ENCODE assay signal across 8 mouse cellular contexts in genomic region chr11:109470921-109471861, GRCm38 (mm10). TPM values are rescaled to one million over a fixed set of nuclear protein-coding genes. Genes with fewer than 3 reads are reported as not detected.
DNase-seq lines count a peak whose midpoint lies in the region; ATAC-seq and TF ChIP-seq lines count a peak whose summit lies in the region.

No protein-coding gene starts in this region.

- H3K4me1 ChIP-seq in embryonic facial prominence, embryonic 12.5 days: peaks cover 16% of the 10 kb centered on the region
- peaks cover 8% of the 10 kb centered on the region; the same call in 1 of the 2 replicates for H3K4me1 ChIP-seq in kidney, embryonic 14.5 days (ENCODE audit: control insufficient read depth, insufficient read depth, low read length)
- H3K4me1 ChIP-seq in midbrain, embryonic 15.5 days: peaks cover 17% of the 10 kb centered on the region

- peak overlapping the region; percentile 91 for H3K4me2 ChIP-seq in embryonic facial prominence, embryonic 12.5 days (replicated peaks)
- H3K4me2 ChIP-seq in kidney, embryonic 14.5 days (replicated peaks; ENCODE audit: low read depth, low read length): peak overlapping the region; percentile 84
- peak overlapping the region; percentile 74 for H3K4me2 ChIP-seq in midbrain, embryonic 15.5 days

- H3K27me3 ChIP-seq in embryonic facial prominence, embryonic 12.5 days: peaks cover 17% of the 10 kb centered on the region
- H3K27me3 ChIP-seq in kidney, embryonic 14.5 days (ENCODE audit: control insufficient read depth, insufficient read depth, low read length): no peaks in the 10 kb centered on the region; the same call in none of the 2 replicates
- peaks cover 9% of the 10 kb centered on the region for H3K27me3 ChIP-seq in midbrain, embryonic 15.5 days (replicated peaks)

- DNase-seq in left cerebral cortex, adult 2 months (ENCODE audit: extremely low spot score in 1 of 2, low spot score in 2 of 2): no peak
- no peak for DNase-seq in left cerebral cortex, adult 18-20 months (ENCODE audit: low spot score in 2 of 2)
- DNase-seq in layer of hippocampus, postnatal 36 days: no peak
- no peak for DNase-seq in right cerebral cortex, postnatal 14 days
- DNase-seq in ovary, postnatal 10 days (ENCODE audit: low spot score): no peak

- 31% methylated on average over 15 of the region's 15 CpGs for WGBS in embryonic facial prominence, embryonic 12.5 days
- 21% methylated on average over 15 of the region's 15 CpGs for WGBS in kidney, embryonic 14.5 days
- WGBS in midbrain, embryonic 15.5 days: 37% methylated on average over 15 of the region's 15 CpGs

- no peaks in the 10 kb centered on the region for H3K36me3 ChIP-seq in embryonic facial prominence, embryonic 12.5 days
- no peaks in the 10 kb centered on the region for H3K36me3 ChIP-seq in kidney, embryonic 14.5 days (ENCODE audit: control insufficient read depth, insufficient read depth, low read length)
- no peaks in the 10 kb centered on the region for H3K36me3 ChIP-seq in midbrain, embryonic 15.5 days (replicated peaks)

- intact Hi-C loops in left cerebral cortex, adult 2 months (cut with DNase I): no loop called here

- no peak overlapping the region for H3K9ac ChIP-seq in embryonic facial prominence, embryonic 12.5 days
- H3K9ac ChIP-seq in kidney, embryonic 14.5 days (ENCODE audit: low read depth, low read length): peak overlapping the region; percentile 80; the same call in 1 of the 2 replicates
- no peak overlapping the region for H3K9ac ChIP-seq in midbrain, embryonic 15.5 days

- TF ChIP-seq CTCF in left cerebral cortex, adult 2 months (IDR thresholded peaks at IDR 0.05): no peak

- H3K27ac ChIP-seq in left cerebral cortex, adult 2 months: no peak overlapping the region
- no peak overlapping the region for H3K27ac ChIP-seq in embryonic facial prominence, embryonic 12.5 days
- H3K27ac ChIP-seq in kidney, embryonic 14.5 days (ENCODE audit: low read depth, low read length): no peak overlapping the region
- no peak overlapping the region for H3K27ac ChIP-seq in midbrain, embryonic 15.5 days

- peak overlapping the region; percentile 75 for H3K4me3 ChIP-seq in left cerebral cortex, adult 2 months
- peak overlapping the region; percentile 70 for H3K4me3 ChIP-seq in embryonic facial prominence, embryonic 12.5 days
- peak overlapping the region; percentile 63 for H3K4me3 ChIP-seq in kidney, embryonic 14.5 days (ENCODE audit: low read length)
- H3K4me3 ChIP-seq in midbrain, embryonic 15.5 days: 0 out of 2 replicates have a peak overlapping the region, but pooled peaks have one; percentile 61

- no peak for ATAC-seq in embryonic facial prominence, embryonic 12.5 days (ENCODE audit: insufficient number of reproducible peaks, insufficient read depth, low FRiP score, low TSS enrichment)
- ATAC-seq in kidney, embryonic 14.5 days (ENCODE audit: low FRiP score, low TSS enrichment): no peak
- ATAC-seq in midbrain, embryonic 15.5 days (replicated peaks): no peak

- H3K9me3 ChIP-seq in embryonic facial prominence, embryonic 12.5 days: no peaks in the 10 kb centered on the region
- no peaks in the 10 kb centered on the region for H3K9me3 ChIP-seq in kidney, embryonic 14.5 days (ENCODE audit: control insufficient read depth, low read length)
- no peaks in the 10 kb centered on the region for H3K9me3 ChIP-seq in midbrain, embryonic 15.5 days

RNA-seq across cellular contexts. Expression of gene Arsg, which starts 2.0 kb away (rescaled TPM):
- 10 to 100 TPM; 10.2 to 11.1 TPM for total RNA-seq in left cerebral cortex, adult 2 months (2021)
- total RNA-seq in left cerebral cortex, adult 18-20 months (2021): 10 to 100 TPM; 12.0 to 14.7 TPM
- 2.4 and 2.7 TPM in 2 replicates for polyA plus RNA-seq in embryonic facial prominence, embryonic 12.5 days (2016; fragmentation: Nextera tagmentation; extraction: Ambion mirVana)
- 2.2 and 6.1 TPM in 2 replicates for polyA plus RNA-seq in kidney, embryonic 14.5 days (2014; fragmentation: Nextera tagmentation; extraction: Ambion mirVana)
- 3.7 and 5.0 TPM in 2 replicates for polyA plus RNA-seq in midbrain, embryonic 15.5 days (2015; fragmentation: Nextera tagmentation; extraction: Ambion mirVana)
- 10 to 100 TPM in 1 of 2 experiments, 1 to 10 TPM in 1; 9.6 to 12.2 TPM for total RNA-seq in layer of hippocampus, postnatal 36 days (2021)

RNA-seq across cellular contexts. Expression of gene Slc16a6, which starts 2.2 kb away (rescaled TPM):
- 10 to 100 TPM; 11.6 to 12.3 TPM for total RNA-seq in left cerebral cortex, adult 2 months (2021)
- 10 to 100 TPM in 1 of 2 experiments, 1 to 10 TPM in 1; 8.9 to 11.3 TPM for total RNA-seq in left cerebral cortex, adult 18-20 months (2021)
- 3.5 and 3.7 TPM in 2 replicates for polyA plus RNA-seq in embryonic facial prominence, embryonic 12.5 days (2016; fragmentation: Nextera tagmentation; extraction: Ambion mirVana)
- 9.7 and 11.8 TPM in 2 replicates for polyA plus RNA-seq in kidney, embryonic 14.5 days (2014; fragmentation: Nextera tagmentation; extraction: Ambion mirVana)
- polyA plus RNA-seq in midbrain, embryonic 15.5 days (2015; fragmentation: Nextera tagmentation; extraction: Ambion mirVana): 4.1 and 4.3 TPM in 2 replicates
- 1 to 10 TPM; 5.2 to 6.2 TPM for total RNA-seq in layer of hippocampus, postnatal 36 days (2021)

RNA-seq across cellular contexts. Expression of gene Amz2, which starts 45.4 kb away (rescaled TPM):
- 10 to 100 TPM; 49.5 TPM for total RNA-seq in left cerebral cortex, adult 2 months (2021)
- total RNA-seq in left cerebral cortex, adult 18-20 months (2021): 10 to 100 TPM; 49.2 to 56.1 TPM
- 44.4 and 48.5 TPM in 2 replicates for polyA plus RNA-seq in embryonic facial prominence, embryonic 12.5 days (2016; fragmentation: Nextera tagmentation; extraction: Ambion mirVana)
- 42.1 and 49.8 TPM in 2 replicates for polyA plus RNA-seq in kidney, embryonic 14.5 days (2014; fragmentation: Nextera tagmentation; extraction: Ambion mirVana)
- 55.3 and 56.7 TPM in 2 replicates for polyA plus RNA-seq in midbrain, embryonic 15.5 days (2015; fragmentation: Nextera tagmentation; extraction: Ambion mirVana)
- total RNA-seq in layer of hippocampus, postnatal 36 days (2021): 10 to 100 TPM; 60.4 to 60.6 TPM

RNA-seq across cellular contexts. Expression of gene 9930022D16Rik, which starts 57.5 kb away (rescaled TPM):
- total RNA-seq in left cerebral cortex, adult 2 months (2021): not detected
- total RNA-seq in left cerebral cortex, adult 18-20 months (2021): not detected
- not detected in 2 replicates for polyA plus RNA-seq in embryonic facial prominence, embryonic 12.5 days (2016; fragmentation: Nextera tagmentation; extraction: Ambion mirVana)
- not detected in 2 replicates for polyA plus RNA-seq in kidney, embryonic 14.5 days (2014; fragmentation: Nextera tagmentation; extraction: Ambion mirVana)
- polyA plus RNA-seq in midbrain, embryonic 15.5 days (2015; fragmentation: Nextera tagmentation; extraction: Ambion mirVana): not detected in 2 replicates
- not detected for total RNA-seq in layer of hippocampus, postnatal 36 days (2021)
